Mouse (Mus musculus) lung, postnatal 0 days (tissue): ENCODE results near the gene Cma2.

Experiments
- CTCF ChIP-seq: IDR thresholded peaks from 2 replicates; pipeline ENCODE4 v1.5.1; 2016; ENCODE audit warnings: antibody characterized with exemption, mild to moderate bottlenecking
- EP300 ChIP-seq: IDR thresholded peaks from 2 replicates; pipeline ENCODE4 v1.6.1; 2016; ENCODE audit warnings: antibody characterized with exemption, mild to moderate bottlenecking, control low read depth

GRCm38 (mm10) chr14:55929263-55929997 is 21.4 kb upstream of the Cma2 start:
- TF ChIP-seq CTCF (no peak), EP300 (no peak)
